ENCODE assay signal across 30 mouse cellular contexts in the genomic region with DNA sequence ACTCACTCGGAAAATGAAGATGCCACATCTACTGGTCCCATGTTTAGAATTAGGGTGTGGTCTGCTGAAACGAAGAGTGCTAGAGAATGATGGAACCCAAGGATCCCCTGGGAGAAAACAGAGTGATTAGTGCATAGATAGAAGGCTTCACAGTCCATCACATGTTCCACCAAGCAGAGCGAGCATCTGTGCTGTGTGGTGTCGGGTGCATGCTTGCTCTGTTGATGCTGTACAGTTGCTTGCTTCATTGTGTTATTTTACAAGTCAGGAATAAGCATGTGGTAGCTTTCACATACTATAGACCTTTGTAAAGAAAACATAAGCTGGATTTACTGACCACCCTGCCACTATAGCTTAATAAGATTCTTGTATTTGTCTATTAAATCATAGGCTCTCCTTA.
"Had no signal": no experiment of that assay in that cellular context is flagged by ENCODE, and none has a peak within 500 bp of the region (broad histone marks: within the 10 kb centered on the region; RNA-seq: fewer than 3 reads in every experiment).

No protein-coding gene starts in this region.

- H3K9me3 ChIP-seq: heart, embryonic 10.5 days; heart, embryonic 12.5 days; heart, embryonic 13.5 days; heart, embryonic 15.5 days; hindbrain, embryonic 10.5 days; hindbrain, embryonic 12.5 days; hindbrain, embryonic 13.5 days; hindbrain, embryonic 15.5 days; intestine, embryonic 15.5 days; kidney, embryonic 15.5 days had no signal

- DNase-seq: heart, postnatal 14 days; heart, postnatal 36 days; heart, postnatal 4 days; kidney, adult 11 months; kidney, adult 18-20 months; kidney, adult 8-10 months; kidney, adult 9 months; kidney, postnatal 10 days; kidney, postnatal 14 days; kidney, postnatal 25 days; kidney, postnatal 4 days; layer of hippocampus, adult 9-11 months; layer of hippocampus, postnatal 36 days had no signal

- ATAC-seq: intestine, embryonic 16.5 days; intestine, postnatal 0 days had no signal

- H3K27me3 ChIP-seq: heart, embryonic 12.5 days; heart, embryonic 13.5 days; heart, embryonic 15.5 days; hindbrain, embryonic 12.5 days; hindbrain, embryonic 13.5 days; hindbrain, embryonic 15.5 days; intestine, embryonic 15.5 days; kidney, embryonic 15.5 days had no signal

- H3K4me3 ChIP-seq: heart, embryonic 10.5 days; heart, embryonic 12.5 days; heart, embryonic 13.5 days; heart, embryonic 15.5 days; hindbrain, embryonic 10.5 days; hindbrain, embryonic 12.5 days; hindbrain, embryonic 13.5 days; hindbrain, embryonic 15.5 days; intestine, embryonic 15.5 days; kidney, embryonic 15.5 days; layer of hippocampus, adult 2 months had no signal

- H3K4me2 ChIP-seq: heart, embryonic 11.5 days; heart, embryonic 12.5 days; heart, embryonic 13.5 days; heart, embryonic 15.5 days; hindbrain, embryonic 12.5 days; hindbrain, embryonic 13.5 days; hindbrain, embryonic 14.5 days; hindbrain, embryonic 15.5 days; intestine, embryonic 15.5 days; kidney, embryonic 15.5 days had no signal

- H3K27ac ChIP-seq: heart, embryonic 10.5 days; heart, embryonic 13.5 days; heart, embryonic 15.5 days; hindbrain, embryonic 10.5 days; hindbrain, embryonic 12.5 days; hindbrain, embryonic 13.5 days; hindbrain, embryonic 14.5 days; hindbrain, embryonic 15.5 days; hindbrain, postnatal 0 days; intestine, embryonic 15.5 days; kidney, embryonic 15.5 days; kidney, postnatal 0 days; layer of hippocampus, adult 2 months had no signal

- H3K4me1 ChIP-seq: heart, embryonic 10.5 days; heart, embryonic 12.5 days; heart, embryonic 13.5 days; heart, embryonic 15.5 days; hindbrain, embryonic 10.5 days; hindbrain, embryonic 12.5 days; hindbrain, embryonic 13.5 days; hindbrain, embryonic 15.5 days; intestine, embryonic 15.5 days; kidney, embryonic 15.5 days had no signal

- H3K9ac ChIP-seq: heart, embryonic 12.5 days; heart, embryonic 13.5 days; heart, embryonic 15.5 days; hindbrain, embryonic 12.5 days; hindbrain, embryonic 13.5 days; hindbrain, embryonic 14.5 days; hindbrain, embryonic 15.5 days; intestine, embryonic 15.5 days; kidney, embryonic 15.5 days had no signal
